Mouse (Mus musculus): ENCODE results near the gene Alpk1.

Alpk1 gene

DNA sequence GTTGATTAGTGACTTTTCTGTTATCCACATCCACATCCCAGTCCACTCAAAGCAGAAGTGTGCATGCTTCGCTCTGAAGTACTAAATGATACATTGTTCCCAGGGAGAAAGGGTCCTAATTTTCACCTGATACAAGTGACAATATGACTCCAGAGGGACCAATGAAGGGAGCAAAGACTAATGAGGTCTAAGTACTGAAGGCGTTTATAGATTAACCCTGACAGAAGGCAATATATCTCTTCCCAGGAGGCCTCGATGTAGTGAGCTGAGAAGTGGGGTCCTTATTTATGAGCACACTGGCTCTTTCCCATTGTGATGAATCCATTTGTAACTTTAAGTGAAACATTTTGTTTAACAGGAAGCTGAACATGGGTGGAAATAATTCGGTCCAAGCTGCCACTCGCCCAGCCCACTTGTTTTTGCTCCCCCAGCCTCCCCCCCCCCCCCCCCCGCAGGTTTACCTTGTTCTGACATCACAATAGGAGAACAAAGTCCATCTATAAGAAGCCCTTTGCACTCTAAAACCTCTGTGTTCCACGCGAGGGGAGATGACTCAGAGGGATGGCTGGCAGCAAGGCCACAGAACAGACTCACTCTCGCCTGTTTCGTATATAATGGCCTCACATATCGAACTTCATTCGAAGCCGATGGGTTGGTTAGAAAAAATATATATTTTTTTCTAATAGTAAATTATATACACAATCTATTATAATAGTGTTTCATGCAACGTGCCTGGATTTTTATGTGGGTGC lies 36.5 kb downstream of the Alpk1 start:
- in situ Hi-C loops (cut with MboI, MseI) = no loop called here

DNA sequence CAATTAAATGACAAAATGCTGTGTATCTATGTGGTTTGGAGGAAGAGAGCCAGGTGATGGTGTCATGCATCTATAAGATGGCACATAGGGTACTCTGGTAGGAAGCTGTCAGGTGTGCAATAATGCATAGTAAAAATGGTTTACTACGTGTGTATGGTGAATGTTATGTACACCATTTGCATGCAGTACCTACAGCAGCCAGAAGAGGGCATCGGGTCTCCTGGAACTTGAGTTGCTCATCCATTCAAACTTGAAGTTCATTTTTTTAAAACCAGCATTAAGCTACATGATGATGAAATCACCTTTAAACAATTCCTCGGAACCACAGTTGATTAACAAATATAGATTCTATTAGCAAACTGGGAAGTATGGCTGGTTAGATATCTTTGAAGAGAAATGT lies 38.9 kb downstream of the Alpk1 start:
- in situ Hi-C loops (cut with MboI, MseI) = no loop called here

DNA sequence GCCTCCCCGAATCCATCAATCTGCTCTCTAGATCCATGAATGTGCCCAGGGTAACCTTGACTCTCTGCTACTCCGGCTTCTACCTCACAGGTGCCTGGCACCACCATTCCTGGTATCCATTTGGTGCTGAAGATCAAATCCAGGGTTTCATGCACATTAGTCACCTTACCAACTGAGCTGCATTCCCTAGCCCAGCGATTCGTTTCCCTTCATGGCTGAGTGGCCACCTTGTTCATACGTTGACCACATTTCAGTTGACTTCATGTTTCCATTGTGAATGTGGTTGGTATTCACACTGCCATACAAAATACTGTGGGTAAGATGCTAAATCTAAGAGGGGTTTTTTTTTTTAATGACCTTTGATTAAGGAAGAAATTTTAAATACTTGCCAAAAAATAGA lies 42.5 kb downstream of the Alpk1 start:
- in situ Hi-C loops (cut with MboI, MseI) = no loop called here

DNA sequence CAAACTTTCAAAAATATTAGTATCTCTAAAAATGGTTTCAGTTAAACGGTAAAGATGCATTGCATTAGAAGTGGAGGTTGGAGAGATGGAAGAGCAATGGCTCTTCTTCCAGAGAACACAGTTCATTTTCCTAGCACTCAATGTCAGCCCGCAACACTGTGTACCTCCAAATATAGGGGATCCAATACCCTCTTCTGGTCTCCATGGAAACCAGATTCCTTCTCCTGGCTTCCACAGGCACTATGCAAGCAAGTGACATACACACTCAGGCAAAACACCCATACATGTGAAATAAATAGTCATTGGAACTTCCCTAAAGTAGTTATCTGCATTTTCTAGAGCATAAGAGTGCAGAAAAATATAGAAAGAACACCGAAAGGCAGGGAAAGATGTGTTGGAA lies 44.9 kb downstream of the Alpk1 start:
- in situ Hi-C loops (cut with MboI, MseI) = no loop called here

DNA sequence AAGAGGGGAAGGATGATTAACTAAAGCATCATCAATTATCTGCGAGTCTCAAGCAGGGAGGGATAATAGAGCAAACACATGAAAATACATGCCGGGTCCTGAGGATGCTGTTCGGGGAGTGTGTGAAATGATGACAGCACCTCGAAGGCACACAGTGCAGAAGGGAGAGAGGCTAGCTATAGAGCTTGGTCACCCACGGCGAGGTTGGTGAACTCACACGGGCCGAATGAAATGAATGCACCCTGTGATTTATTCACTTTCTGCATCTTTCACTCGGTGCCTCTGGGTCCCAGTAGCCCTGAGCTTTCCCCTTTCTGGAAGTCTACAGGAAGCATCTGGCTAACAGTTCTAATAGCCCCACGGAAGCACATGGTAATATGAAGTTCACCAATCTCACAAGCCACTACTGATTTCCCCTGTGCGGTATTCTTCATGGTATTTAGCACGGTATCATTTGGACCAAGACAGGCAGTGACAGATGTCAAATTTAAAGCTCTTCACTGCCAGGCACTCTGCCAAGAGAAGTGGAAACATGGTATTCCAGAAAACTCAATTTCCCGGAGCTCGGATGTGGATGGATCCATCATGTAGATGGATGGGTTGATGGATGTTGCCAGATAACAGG lies 50.7 kb downstream of the Alpk1 start:
- in situ Hi-C loops (cut with MboI, MseI) = no loop called here

DNA sequence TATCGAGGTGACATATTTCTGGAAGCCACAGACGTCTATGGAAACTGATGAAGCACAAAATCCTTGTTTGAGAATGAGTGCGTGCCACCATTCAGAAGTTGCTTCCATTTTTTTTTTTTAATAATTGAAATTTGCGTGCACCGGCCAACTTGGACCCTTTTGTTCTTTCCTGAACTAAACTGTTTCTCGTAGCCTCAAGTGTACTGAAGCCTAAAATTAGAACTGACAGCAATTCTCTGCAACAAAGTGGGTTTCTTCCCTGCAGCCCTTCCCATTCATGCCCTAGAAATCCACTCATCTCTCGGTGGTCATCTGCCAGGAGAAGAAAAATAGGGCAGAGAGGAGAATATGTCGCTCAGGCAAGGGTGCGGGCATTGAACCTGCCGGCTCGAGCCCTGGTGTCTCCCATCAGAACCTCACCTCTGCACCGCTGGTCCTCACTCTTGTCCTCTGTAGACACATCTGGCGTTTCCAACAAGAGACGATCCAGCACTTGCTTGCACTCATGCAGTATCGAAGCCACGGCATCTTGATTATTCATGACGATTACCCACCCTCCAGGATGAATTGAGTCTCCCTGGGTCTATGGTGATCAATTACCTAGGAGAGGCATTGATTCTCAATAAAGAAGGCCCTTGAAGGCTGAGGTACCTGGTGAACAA lies 51.3 kb downstream of the Alpk1 start:
- in situ Hi-C loops (cut with MboI, MseI) = no loop called here

DNA sequence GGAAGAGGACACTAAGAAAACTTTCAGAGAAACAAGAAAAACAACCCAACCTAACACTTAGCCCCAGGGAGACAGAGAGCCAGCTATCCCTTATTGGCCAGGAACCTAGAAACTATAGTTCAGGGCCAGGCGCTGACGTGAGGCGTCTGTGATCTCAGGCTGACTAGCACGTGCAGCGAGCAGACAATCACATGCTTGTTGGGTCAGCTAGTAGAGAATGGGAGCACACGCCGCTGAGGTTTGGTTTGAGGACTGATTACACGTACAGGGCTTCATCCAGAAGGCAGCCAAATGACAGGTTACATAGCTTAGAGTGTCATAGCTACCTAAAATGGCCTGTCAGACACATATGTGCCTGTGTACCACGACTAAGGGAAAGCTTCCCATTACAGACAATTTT lies 52.3 kb downstream of the Alpk1 start:
- in situ Hi-C loops (cut with MboI, MseI) = no loop called here

DNA sequence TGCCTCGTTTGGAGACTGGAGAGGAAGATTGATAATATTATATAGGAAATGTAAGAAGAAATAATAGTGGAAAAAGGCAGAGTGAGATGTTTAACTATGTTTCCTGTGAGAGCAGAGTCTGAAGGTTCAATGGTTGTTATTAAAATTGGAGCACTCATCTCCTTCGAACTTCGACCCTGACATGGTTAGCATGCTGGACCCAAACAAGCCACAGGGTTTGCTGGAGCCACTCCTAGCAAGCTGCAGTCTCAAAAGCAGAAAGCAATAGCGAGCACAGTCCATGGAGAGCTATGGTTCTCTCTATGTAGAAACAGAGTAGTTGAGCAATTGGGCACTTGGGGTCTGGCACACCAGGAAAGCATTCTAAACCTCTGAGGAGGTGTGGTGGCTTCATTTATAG lies 59.4 kb downstream of the Alpk1 start:
- in situ Hi-C loops (cut with MboI, MseI) = loop anchor here (25.0 kb wide), 1 partner anchor 784 kb away; no protein-coding TSS in a partner anchor

DNA sequence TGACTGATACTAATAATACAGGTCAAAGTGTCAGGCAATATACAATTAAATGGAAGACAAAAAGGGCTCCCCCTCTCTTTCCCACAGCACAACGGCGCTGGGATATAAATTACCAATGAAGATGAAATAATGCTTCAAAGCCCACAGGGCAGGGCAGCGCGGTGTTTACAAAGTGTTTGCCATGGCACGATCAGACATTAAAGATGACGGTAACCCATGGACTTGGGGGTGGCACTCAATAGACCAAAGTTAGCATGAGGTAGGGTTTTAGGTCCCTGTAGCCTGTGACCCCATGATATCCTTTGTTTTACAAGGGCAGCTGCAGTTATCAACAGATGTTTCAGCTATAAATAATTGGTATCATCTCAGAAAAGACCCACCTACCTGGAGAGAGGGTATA lies 60.3 kb downstream of the Alpk1 start:
- in situ Hi-C loops (cut with MboI, MseI) = loop anchor here (25.0 kb wide), 1 partner anchor 783 kb away; no protein-coding TSS in a partner anchor

DNA sequence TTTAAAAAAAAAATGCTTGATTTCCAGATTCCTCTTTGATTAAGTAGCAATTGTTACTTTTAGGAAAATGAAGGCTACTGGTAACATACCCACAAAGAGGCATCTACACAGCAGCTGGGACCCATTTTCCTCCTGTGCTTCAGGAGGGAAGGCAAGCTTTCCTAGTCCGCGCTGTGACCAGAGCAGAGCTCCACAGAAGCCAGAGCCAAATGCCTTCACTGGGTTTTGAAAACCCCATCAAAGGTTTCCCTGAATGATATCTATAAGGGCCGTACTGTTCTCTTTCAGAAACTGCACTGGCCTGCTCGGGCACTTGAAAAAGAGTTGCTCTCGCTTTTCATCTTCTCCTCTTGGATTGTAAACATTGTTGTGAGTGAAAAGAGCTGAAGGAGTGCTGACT lies 60.7 kb downstream of the Alpk1 start:
- in situ Hi-C loops (cut with MboI, MseI) = loop anchor here (25.0 kb wide), 1 partner anchor 782 kb away; no protein-coding TSS in a partner anchor

DNA sequence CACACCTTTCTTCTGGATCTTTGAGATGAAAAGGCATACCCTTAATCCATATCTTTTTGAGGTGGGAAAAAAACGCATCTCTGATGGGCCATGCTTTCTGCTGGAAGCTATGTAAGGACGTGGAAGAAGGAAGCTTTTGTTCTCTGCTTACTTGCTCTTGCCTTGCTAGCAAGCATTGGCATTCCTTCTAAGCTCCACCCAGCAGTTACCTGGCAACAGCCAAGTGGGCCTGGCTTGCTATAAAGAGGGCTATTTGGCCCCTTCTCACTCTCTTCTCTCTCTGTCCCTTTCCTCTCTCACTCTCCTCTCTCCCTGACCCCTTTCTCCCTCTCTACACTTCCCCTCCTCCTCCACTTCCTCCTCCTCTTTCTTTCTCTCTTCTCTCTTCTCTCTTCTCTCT lies 63.6 kb downstream of the Alpk1 start:
- in situ Hi-C loops (cut with MboI, MseI) = loop anchor here (25.0 kb wide), 1 partner anchor 779 kb away; no protein-coding TSS in a partner anchor

DNA sequence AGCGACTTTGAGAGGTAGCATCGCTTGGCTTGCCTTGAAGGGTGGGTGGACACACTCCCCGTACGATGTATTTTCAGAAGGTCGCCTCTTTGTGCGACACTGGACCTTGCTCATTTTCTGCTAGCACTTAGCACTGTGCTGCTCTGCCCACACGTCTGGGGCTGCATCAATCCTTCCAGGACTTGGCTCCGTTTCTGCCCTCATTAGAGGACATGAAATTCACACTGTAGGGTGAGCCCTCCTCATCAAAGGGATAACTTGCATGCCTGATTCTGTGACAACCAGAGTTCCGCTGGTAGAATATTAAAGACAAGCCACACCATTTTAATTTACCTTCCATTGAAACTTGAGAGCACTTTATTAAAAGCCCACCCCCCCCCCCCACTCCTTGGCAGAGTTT lies 67.2 kb downstream of the Alpk1 start:
- in situ Hi-C loops (cut with MboI, MseI) = loop anchor here (25.0 kb wide), 1 partner anchor 776 kb away; no protein-coding TSS in a partner anchor

DNA sequence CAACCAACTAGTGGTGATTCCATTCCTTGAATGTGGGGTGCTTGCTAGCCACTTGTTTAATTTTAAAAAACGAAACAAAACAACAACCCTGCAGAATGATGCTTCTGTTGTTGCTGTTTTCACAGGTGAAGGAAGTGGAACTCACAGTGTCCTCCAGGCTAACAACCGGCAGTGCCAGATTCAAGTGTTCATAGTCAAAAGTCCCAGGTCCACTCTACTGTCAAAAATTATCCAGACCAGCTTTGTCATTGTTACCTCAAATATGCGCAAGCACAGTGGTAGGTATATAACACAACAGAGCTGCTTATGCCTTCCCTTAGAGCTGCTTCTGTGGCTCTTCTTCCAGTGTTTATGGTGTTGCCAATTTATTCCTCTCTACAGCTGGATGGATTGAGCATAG lies 68.8 kb downstream of the Alpk1 start:
- in situ Hi-C loops (cut with MboI, MseI) = loop anchor here (25.0 kb wide), 1 partner anchor 774 kb away; no protein-coding TSS in a partner anchor

DNA sequence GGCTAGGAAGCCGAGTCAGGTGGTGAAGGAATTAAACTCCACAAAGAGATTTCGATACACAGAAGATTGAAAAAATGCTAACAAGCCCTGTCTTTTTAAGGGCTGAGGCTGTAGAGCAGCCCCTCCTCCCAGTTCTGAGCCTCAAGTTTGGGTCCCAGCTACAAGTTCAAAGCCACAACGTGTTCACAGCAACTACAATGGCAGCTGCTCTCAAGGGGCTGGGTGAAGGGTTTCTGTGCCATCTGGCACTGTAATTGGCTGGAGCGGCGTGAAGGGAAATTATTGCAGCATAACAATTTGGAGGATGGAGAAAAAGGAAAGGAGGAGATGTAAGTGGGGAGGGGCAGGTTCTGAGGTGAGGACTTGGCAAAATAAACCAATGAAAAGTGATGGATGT lies 73.2 kb downstream of the Alpk1 start:
- in situ Hi-C loops (cut with MboI, MseI) = loop anchor here (25.0 kb wide), 1 partner anchor 770 kb away; no protein-coding TSS in a partner anchor

DNA sequence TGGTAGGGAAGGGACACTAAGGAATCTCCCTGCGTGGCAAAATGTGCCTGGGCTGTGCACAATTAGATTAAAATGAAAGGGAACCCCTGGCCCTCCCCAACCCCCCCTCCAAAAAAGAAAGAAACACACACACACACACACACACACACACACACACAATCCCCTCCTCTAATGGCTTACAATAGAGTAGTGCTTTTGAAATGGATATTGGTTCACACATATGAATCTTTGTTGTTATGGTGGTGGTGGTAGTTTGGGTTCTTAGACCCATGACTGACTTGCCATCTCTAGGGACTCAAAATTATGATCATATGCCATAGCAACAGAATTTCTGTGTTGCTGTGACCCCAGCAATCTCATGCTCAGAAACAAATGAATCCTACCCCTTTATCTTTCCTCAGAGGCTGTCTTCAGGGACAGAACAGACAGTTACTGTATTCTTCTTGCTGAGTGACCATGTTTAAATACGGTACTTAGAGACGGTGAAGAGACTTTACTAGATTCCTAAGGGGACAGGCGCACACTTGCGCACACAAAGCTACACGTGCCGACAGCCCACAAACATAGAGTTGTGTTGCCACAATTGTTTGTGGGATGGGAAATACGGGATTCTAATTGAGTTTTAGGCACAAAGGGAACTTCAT lies 73.8 kb downstream of the Alpk1 start:
- in situ Hi-C loops (cut with MboI, MseI) = loop anchor here (25.0 kb wide), 1 partner anchor 769 kb away; no protein-coding TSS in a partner anchor

DNA sequence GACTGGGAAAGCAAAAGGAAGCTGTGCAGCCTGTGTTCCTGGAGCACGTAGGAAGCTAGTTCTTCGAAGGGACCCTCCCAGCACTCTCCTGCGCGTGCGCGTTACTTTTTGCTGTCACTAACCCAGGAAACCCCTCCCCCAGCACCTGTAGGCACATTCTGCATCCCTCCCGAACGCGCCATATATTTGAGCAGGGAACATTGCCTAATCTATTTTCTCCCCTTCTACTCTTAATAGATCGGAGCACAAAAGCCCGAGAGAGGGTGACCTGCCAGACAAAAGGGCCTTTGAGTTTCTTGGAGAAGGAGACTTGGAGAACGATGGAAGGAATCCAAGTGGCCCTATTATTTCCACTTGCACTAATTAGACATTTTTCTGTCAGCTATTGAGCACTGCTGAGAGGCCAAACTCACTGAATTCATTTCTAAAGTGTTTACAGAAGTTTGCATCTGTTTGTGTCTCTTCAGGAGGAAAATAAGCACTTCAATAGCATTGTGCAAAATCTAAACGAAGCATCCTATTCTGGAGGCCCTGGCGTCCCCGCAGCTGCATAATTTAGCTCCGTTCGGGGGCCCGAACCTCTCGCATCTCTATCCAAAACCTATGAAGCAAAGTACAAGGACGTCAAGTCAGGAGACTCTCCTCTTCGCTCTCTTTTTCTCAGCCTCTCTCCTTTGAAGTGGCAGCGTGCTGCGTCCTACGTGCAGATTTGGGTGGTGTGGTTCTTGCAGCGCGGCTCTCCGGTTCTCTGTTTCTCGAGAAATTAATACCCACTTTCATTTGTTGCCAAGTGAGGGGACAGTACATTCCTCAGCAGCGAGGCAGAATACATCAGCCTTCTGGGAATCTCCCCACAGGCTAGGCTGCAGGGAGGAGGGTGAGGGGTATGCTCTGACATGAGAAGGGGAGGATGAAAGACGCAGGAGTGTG lies 74.5 kb downstream of the Alpk1 start:
- in situ Hi-C loops (cut with MboI, MseI) = loop anchor here (25.0 kb wide), 1 partner anchor 768 kb away; no protein-coding TSS in a partner anchor

DNA sequence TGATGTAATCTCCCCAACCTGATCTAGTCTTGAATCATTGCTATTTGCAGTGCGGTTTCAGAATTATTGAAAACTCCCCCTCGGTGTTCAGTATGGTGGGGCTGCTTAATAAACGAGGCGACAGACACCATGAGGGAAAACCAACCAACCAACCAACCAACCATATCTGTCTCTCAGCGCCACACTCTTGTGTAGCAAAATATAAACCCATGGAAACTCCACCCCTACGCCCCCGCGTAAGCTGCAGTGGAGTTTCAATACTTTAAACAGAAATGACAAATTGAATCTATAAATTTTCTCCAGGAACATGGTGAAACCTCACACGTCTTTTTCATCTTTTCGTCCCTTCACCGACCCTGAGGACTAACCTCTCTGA lies 75.2 kb downstream of the Alpk1 start:
- in situ Hi-C loops (cut with MboI, MseI) = loop anchor here (25.0 kb wide), 1 partner anchor 768 kb away; no protein-coding TSS in a partner anchor

DNA sequence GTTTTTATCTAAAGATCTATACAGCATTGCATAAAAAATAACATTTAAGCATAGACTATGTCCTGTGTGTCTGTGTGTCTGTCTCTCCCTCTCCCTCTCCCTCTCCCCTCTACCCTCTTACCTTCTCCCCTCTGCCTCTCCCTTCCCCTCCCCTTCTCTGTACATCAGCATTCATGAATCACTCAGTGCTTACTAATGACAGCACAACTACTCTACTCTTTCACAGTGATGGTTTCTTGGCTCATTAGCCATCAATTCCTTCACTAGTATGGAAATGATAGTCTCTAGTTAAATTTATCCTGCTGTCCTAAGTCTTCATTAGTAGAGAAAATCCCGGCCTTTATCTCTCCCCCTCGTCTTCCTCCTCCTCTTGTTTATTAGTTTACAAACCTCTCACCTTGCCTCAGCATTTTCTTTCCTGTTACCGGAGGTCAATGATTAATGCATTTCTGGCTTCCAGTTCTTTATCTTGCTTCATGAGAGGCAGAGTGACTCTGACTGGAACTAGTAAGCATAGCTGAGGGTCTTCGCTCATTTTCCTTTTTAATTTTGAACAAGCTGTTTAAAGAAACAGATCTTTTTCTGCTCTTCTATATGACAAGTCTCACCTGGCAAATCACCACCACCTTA lies 79.0 kb downstream of the Alpk1 start:
- in situ Hi-C loops (cut with MboI, MseI) = loop anchor here (25.0 kb wide), 1 partner anchor 764 kb away; no protein-coding TSS in a partner anchor

DNA sequence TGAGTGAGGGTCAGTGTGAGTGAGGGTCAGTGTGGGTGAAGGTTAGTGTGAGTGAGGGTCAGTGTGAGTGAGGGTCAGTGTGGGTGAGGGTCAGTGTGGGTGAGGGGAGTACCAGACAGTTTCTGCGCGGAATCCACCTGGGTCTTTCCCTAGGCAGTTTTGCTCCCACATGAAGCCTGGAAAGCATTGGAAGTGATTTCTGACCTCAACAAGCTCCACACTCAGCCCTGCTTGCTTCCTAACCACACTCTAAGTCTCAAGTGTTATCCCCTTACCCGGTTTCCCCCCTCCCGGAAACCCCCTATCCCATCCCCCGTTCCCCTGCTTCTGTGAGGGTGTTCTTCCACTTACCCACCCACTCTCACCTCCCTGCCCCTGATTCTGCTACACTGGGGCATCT lies 81.7 kb downstream of the Alpk1 start:
- in situ Hi-C loops (cut with MboI, MseI) = no loop called here

DNA sequence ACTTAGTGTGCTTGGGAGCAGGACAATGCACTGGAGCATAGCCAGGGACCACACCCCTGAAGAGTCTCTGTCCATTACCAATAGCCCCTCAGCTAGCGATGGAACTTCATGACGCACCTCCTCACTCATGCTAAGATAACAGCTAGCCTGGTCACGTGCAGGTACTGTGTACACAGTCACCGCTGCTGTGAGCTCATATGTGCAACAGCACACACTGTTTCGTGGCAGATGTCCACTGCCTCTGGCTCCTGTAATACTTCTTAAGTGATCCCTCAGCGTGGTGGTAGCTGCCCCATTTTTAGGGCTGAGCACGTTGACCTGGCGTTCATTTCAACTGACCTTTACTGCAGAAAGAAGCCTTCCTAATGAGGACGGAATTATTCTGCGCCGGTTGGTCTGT lies 83.8 kb downstream of the Alpk1 start:
- in situ Hi-C loops (cut with MboI, MseI) = no loop called here

Data from T-helper 1 cell (primary cell).